Mouse (Mus musculus): Measurements from ENCODE around the gene Pgam1.
A peak's percentile ranks its signal among the peaks of the same experiment; 100 is the strongest.
"Not testable (repeated sequence)": the region's sequence is repeated elsewhere in the genome, so short reads cannot be mapped to it uniquely, and the experiment has no call there.

The Pgam1 gene

DNA sequence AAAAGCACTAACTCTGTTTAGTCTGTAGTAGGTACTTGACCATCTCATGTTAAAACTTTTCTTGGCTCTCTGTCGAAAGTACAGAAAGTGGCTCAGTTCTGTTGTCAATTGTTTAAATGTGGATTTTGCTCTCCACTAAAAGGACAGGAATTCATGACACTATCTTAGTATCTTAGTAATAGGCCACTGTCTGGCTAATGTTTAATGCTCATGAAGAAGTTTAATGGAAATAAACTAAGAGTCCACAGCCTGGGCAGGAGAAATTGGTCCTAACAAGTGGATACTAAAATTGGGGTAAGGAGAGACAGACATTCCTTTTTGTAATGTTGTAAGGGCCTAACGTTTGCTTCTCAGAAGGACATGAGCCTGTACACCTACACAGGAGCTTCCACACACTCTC is 1.3 kb upstream of the Pgam1 start:
- no peak for DNase-seq (ENCODE audit: low spot score)

DNA sequence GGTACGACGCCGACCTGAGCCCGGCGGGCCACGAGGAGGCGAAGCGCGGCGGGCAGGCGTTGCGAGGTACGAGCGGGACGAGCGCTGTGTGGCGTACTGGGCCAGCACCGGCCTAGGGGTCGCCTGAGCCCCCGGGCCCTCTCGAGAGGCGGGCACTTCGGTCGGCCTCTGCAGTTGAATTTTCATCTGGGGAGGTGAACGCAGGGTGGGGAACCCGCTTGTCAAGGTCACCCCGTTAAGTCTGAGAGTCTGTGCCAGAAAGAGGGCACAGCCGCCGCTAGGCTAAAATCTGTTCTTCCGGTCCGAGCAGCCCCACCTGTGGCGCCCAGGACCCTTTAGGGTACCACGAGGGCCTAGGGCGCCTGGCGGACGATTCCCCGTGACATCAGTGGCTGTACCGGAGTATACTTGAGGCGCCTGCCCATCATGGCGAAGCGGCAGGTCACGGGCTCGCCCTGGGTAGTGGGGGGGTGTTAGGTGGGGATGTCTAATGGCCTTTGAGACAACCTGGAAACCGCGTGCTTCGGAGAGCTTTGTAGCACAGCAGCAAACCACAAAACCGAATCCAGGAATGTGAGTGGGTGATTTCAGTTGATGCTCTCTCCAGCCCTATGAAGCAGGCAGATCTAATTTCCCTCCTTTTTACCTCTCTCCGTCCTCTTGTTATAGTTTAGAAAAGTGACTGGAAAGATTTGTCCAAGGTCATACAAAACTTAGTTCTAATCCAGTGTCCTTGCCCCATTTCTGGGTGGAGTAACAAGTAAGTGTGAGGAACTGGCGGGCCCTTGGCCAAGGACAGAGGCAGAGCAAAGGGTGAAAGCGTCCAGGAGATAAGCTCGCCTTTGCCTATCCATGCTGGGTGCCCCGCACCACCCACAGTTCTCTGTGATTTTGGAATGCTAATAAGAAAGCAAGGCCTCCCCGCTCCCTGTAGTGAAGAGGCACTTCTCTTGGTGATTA is 678 bp downstream of the Pgam1 start:
- DNase-seq (ENCODE audit: low spot score), result no peak

DNA sequence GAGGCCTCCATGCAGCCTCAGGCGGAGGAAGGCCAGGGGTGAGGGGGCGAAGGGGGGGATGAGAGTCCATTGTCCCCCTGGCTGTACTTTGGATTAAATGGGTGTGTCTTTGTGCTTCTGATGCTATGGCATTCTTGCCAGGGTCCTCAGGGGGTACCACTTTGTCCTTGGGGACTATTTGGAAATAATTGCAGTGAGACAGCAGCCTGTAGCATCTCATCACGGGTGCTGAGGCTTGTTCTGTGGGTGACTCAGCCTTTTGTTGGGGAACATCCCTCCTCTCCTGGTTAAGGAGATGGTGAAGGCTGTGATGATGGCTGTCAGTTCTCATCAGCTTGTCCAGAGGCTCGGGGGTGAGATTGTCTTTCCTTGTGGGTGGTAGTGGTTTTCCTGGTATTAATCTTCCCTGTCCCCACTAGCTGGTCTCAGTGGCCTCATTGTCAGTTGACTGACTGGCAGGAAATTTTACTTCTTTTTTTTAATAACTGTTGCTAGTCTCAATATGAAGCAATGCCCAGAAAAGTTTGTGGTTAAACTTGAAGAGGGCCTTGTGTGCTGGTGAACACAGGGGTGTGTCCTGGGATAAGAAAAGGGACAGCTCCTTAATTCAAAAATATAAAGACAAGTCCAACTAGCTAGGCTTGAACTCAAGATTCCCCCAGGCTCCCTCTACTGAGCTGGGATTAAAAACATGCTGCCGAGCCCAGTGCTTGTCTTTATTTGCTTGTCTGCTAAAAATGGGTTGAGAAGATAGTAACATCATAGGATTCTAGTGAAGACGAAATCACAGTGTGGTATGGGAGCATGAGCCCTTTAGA is 2.3 kb downstream of the Pgam1 start:
- no peak for DNase-seq (ENCODE audit: low spot score)

DNA sequence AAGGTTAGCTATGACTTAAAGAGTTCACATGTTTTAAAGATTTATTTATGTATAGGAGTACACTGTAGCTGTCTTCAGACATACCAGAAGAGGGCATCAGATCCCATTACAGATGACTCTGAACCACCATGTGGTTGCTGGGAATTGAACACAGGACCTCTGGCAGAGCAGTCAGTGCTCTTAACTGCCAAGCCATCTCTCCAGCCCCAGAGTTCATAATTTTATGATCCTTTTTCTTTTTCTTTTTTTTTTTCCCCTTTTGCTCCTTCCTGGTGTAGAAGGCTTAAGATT is 2.8 kb downstream of the Pgam1 start:
- DNase-seq (ENCODE audit: low spot score), result not testable (repeated sequence)

DNA sequence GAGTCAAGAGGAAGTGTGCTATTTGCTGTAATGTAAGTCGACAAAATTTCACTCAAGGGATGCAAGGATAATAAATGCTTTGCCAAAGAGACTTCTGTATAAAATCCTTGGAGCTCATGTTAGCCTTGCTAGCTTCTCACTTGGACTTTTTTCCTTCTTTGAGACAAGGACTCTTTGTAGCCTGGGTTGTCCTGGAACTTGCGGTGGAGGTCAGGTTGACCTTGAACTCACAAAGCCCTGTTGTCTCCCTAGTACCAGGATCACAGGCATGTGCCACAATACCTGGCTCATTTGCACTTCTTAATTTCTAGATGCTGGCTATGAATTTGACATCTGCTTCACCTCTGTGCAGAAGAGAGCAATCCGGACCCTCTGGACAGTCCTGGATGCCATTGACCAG is 3.6 kb downstream of the Pgam1 start:
- DNase-seq (ENCODE audit: low spot score), result no peak

DNA sequence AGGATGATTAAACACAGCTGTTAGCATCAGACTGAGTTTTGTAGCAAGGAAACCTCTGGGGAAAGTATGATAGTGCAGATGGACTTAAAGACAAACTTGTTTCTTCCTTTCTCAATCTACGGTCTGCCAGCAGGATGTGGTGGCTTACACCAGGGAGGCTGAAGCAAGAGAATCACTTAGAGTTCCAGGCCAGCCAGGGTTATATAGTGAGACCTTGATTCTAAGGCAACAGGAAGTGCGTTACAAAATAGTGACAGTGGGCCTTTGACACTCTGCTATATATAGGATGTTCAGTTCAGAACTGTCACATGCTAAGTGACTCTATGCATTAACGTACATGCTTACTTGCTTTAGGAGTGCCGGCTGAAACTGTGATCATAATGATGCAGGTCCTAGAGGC is 5.1 kb downstream of the Pgam1 start:
- no peak for DNase-seq (ENCODE audit: low spot score)

DNA sequence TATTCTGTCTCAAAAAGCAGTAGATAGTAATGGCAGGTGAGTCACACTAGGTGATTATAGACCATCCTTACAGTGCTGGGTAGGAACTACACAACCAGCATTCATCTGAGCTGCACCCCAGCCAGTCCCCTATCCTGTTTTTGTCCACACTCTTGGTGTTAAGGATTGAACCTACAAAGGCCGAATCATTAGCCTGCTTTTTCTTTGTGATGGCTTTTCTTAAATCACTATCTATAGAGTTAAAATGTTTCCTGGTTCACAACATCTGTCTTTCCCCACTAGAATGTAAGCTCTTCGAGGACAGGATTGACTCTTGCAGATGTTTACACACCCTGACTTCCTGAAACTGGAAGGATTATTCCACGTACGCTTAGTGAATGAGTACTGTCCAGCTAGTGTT is 7.7 kb downstream of the Pgam1 start:
- no peak for DNase-seq (ENCODE audit: low spot score)

DNA sequence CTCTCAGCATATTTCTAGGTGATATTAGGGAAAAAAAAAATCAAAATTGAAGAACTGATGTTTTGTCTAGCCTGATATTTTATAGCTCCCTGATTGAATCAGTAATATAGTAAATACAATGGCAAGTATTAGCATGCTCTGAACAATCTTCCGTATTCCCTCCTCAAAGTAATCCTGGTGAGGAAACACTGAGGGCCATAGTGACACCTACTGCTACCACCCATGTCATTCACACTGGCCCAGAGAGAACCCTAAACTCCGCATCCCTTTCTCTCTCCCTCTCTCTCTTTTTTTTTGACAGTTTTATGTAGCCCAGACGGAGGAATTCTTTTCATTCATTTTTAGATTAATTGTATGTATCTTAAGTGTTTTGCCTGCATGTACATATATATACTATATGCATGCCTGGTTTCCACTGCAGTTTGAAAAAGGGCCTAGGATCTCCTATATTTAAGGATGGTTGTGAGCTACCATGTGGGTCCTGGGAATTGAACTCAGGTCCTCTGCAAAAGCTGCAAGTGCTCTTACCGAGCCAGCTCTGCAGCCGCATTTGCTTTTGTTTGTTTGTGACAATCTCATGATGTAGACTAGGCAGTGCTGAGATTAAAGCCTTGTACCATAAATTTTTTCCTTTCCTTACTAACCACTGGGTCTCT is 8.8 kb downstream of the Pgam1 start:
- no peak for DNase-seq (ENCODE audit: low spot score)

DNA sequence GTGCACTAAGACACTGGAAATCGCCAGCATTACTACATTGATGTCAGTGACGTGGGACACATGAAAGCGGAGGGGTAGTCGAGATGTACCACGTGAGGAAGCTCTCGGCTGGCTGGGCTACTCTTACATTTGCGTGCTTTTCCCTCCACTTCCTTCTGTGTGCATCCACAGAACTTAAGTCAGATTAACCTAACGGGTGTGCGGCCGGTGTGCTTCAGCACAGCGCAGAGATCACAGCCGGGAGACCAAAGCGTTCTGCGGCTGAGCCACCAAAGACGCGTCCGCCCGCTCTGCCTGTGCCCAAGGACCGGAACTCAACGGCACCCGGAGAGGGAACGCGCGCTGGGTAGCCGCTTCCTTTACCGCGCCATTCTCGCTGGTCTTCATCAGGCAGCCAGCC is 21.0 kb downstream of the Pgam1 start:
- no peak for DNase-seq (ENCODE audit: low spot score)

DNA sequence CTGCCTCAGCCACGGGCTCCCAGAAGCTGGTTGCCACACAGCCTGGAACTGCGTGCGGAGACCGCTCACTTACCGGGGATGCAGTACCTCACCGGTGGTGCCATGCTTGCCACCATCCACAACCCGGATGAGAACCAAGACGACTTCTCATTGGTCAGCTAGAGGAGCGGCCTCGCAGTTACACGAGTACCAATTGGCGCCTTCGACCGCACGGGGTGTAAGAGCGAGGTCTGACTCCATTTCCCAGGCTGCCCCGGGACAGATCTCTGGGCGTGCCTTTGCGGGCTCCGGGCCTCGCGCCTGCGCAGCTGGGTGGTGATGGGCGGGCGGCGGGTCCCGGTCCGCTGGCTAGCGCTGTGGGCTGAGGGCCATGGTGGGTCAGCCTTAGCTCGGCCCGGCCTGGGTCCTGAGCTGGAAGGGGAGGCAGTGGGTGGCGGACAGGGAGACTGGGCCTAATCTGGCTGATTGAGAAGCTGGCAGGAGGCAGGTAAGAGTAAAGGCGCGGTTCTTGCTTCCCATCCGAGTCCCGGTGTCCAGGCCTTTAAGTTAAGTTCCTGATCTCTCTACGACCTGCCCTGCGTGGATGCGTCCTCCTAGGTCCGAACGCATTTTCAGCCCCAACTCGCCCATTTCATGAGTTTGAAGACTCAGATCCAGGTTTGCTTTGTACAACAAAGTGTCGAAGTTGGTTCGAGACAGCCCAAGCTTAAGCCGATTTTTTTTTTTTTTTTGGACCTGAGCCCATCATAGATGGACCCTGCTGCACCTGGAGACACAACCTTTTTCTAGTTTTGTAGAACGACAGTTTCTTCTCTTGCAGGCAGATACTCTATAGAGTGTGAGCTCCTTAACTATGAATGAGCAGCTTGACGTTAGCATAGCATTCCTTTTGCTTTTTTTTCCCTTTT is 21.7 kb downstream of the Pgam1 start, which contains the start of the genes Exosc1 and Zdhhc16:
Gene Exosc1, minus strand, starts transcription at position 245 of the 908 bp plus-strand sequence.
Gene Zdhhc16, plus strand, starts transcription at position 302 of the 908 bp plus-strand sequence.
- peak; percentile 93 for DNase-seq (ENCODE audit: low spot score)

DNA sequence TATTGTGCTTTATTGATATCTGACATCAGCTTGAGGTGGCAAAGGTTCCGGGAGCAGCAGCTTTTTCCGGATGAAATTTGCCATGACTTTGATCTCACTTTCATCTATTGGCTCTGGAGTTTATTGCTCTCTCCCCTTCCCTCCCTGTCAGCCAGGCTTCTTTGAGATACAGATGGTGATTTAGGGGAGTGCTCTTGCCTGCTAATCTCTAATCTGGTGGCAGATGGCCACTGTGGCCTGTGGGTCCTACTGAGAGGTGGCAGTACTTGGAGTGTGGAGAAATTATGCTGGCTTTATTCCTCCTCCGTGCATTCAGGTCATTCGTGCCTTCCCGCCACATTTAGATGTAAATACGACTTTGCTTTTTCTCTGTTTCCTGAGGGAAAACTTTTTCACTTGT is 22.4 kb downstream of the Pgam1 start:
- DNase-seq (ENCODE audit: low spot score), result no peak

DNA sequence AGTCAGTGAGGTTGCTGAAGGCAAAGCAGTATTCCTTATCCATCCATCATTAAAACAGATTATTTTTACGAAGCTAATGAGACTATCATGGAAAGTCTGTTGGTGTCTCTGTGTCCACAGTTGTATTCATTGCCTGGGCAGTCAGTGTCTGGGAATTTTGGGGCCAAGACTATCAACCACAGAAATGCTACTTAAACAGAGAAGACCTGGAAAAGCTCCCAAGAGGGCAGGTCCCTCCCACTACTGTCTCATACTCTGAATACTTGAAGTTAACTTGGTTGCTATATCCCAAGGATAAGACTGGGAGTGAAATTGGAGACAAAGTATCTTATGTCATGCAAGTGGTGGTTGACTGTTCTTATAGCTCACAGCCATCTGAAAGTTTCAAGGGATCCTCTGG is 24.2 kb downstream of the Pgam1 start:
- DNase-seq (ENCODE audit: low spot score), result no peak

DNA sequence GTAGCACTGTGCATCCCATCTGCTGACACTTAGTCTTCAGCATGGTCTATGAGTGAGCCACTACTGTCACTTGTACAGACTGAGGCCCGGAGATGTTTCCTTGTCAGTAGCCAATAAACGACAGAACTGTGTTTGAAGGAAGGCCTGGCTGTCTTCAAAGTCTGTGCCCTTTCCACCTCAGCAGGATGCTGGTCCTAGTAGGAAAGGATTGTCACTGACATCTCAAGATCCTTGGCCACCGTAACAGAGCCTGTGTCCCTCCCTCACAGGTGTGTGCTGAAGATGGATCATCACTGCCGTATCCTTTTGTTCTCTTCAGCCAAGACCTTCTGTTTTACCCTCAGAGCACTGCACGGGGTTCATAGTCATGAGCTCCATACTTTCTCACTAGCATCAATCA is 26.8 kb downstream of the Pgam1 start:
- no peak for DNase-seq (ENCODE audit: low spot score)

DNA sequence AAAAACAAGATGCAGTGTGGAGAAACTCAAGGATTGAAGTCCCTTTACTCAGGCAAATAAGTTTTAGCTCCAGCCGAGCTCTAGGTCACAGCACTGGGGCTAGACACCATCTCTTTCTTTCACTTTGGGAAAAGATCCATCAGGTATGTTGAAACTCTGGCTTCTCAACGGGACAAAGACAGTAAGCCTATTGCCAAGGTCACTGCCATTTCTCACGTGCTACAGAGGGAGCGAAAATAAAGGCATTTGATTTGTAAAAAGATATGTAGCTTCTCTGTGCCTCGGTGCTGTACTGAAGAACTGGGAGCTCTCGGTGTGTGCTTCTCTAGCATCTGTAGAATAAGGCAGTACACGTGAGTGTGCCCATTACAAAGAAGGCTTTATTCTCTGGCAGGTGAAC is 32.1 kb downstream of the Pgam1 start:
- no peak for DNase-seq (ENCODE audit: low spot score)

DNA sequence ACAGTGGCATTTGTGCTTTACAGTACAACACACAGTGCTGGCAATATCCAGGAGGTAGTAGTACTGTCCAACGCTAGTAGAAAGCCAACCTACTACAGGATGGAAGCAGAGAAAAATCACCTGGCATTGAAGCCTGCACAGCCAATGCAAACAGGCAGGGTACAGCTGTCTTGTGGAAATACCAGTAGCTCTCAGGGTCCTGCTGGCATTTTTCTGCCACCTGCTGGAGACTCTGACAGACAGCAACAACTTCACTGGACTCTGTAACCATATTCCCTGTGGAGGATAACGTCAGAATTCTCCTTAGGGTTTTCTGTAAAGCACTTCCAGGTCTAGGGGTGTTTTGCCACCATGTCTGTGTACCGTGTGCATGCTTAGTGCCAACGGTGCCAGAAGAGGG is 40.6 kb downstream of the Pgam1 start:
- no peak for DNase-seq (ENCODE audit: low spot score)

DNA sequence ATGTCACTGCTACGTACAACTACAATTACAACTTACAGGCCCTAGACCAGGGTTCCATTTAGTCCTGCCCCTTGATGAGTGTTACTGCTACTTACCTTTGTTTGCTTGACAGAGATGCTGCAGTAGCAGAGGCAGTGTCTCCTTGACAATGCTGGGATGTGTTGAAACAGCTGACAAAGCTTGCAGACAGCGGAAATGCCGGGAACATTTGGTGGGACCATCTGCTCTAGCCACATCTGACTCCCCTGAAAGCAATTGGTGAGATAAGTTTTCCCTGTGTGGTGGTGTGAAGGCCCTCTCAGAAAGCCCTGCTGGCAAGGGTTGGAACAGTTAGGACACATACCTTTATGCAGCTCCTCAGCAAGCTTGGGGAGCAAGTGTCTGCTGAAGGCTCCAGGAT is 41.9 kb downstream of the Pgam1 start:
- DNase-seq (ENCODE audit: low spot score), result no peak

All from ovary, postnatal 10 days (tissue).